Mouse (Mus musculus) thymus, adult 2 months (tissue): ENCODE results near the gene Rrp9. TPM values are rescaled to one million over a fixed set of nuclear protein-coding genes. Genes with fewer than 3 reads are reported as not detected.

ENCODE experiments used
- DNase-seq: peaks from one replicate; pipeline ENCODE4 v3.0.0; 2021
- H3K27ac ChIP-seq: fragments of 200-500 bp; 2 replicates; pipeline ENCODE4 v1.5.1; 2012; ENCODE audit warnings: low read length, control low read depth; ENCODE audit not compliant: control insufficient read depth, insufficient read depth
- H3K27me3 ChIP-seq: fragments of 200-500 bp; 2 replicates; pipeline ENCODE4 v1.6.1; 2012; ENCODE audit warnings: mild to moderate bottlenecking, low read length, moderate library complexity, mixed read lengths; ENCODE audit not compliant: control insufficient read depth, insufficient read depth
- H3K36me3 ChIP-seq: fragments of 200-500 bp; 2 replicates; pipeline ENCODE4 v1.6.1; 2012; ENCODE audit warnings: mild to moderate bottlenecking, low read length, moderate library complexity; ENCODE audit not compliant: control insufficient read depth, insufficient read depth
- H3K4me1 ChIP-seq: fragments of 200-500 bp; replicated peaks from 2 replicates; pipeline ENCODE4 v1.6.1; 2012; ENCODE audit warnings: low read length; ENCODE audit not compliant: control insufficient read depth, insufficient read depth
- H3K4me3 ChIP-seq: fragments of 200-500 bp; 2 replicates; pipeline ENCODE4 v1.5.1; 2012; ENCODE audit warnings: mild to moderate bottlenecking, low read length, control low read depth, moderate library complexity; ENCODE audit not compliant: control insufficient read depth, insufficient read depth
- CTCF ChIP-seq: fragments of 200-500 bp; IDR thresholded peaks from 2 replicates; pipeline ENCODE4 v1.5.1; 2012; ENCODE audit warnings: mild to moderate bottlenecking, control low read depth, low read length, moderate library complexity, borderline replicate concordance; ENCODE audit not compliant: control insufficient read depth, poor library complexity, insufficient read depth; ENCODE audit errors: extremely low read depth
- POLR2A ChIP-seq: fragments of 200-500 bp; IDR thresholded peaks from 2 replicates; pipeline ENCODE4 v1.6.1; 2012; ENCODE audit warnings: mild to moderate bottlenecking, low read length, control low read depth, moderate library complexity; ENCODE audit not compliant: control insufficient read depth, poor library complexity, insufficient read depth; ENCODE audit errors: extremely low read depth
- WGBS: fragments of 180-500 bp; shearing (Covaris S2); methylation state at CpG from one replicate; pipeline ENCODE4 v1.1.7; 2018; 5-methylcytosine and 5-hydroxymethylcytosine counted together
- polyA plus RNA-seq: library from polyadenylated mRNA; depleted of rRNA; stranded (reverse); fragments of >200 nt; gene quantifications from 2 replicates; pipeline ENCODE4 v1.2.3, GENCODE M21; 2012; rRNA removed

Gene Rrp9
- polyA plus RNA-seq, 1 experiment, result 58.8 TPM

GRCm38 (mm10) chr9:106519433-106519832, 43.7 kb downstream of the Rrp9 start:
- TF ChIP-seq CTCF (no peak), POLR2A (no peak)
- no peak overlapping the region for H3K4me3 ChIP-seq
- no peak for DNase-seq
- H3K36me3 ChIP-seq, result no peaks in the 10 kb centered on the region
- no peaks in the 10 kb centered on the region for H3K4me1 ChIP-seq
- no peak overlapping the region for H3K27ac ChIP-seq
- WGBS, result 75% methylated on average over 2 of the region's 2 CpGs
- H3K27me3 ChIP-seq, result no peaks in the 10 kb centered on the region

DNA sequence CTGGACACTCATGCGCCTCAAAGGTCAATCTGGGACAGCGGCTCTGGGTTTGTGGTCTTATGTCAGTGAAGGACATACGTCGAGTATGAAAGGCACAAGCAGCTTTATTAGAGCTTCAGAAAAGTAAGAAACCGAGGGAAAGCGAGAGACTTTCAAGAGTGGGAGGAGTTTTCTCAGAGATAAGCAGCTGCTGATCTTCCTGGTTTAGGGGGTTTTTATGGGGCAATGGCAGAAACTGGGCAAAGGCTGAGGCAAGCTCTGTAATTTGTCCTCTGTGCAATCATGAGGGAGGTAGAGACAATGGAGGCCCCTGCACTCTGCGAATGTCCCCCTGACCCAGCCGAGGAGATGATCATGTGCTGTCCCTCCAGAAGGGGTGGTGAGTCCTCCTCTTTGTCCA, 44.1 kb downstream of the Rrp9 start:
- DNase-seq, result no peak
- Histone ChIP-seq H3K27ac (no peak overlapping the region), H3K27me3 (no peaks in the 10 kb centered on the region), H3K4me3 (no peak overlapping the region), H3K36me3 (no peaks in the 10 kb centered on the region), H3K4me1 (no peaks in the 10 kb centered on the region)
- TF ChIP-seq POLR2A (no peak), CTCF (no peak)
- WGBS, result 75% methylated on average over 8 of the region's 8 CpGs

DNA sequence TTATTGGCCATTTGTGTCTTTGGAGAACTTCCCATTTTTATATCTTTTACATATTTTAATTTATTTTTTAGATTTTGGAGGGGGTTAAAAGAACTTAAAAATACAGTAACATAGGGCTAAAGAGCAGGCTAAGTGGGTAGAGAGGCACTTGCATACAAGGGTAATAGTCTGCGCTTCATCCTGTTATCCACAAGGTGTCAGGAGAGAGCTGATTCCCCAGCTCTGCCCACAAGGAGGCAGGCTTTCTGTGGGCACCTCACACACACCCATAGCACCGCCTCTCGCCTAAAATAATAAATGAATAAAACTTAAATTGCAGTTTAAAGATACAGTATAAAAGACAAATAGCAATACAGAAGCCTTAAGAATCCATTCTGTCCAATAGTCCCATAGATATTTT, 56.1 kb downstream of the Rrp9 start:
- no peaks in the 10 kb centered on the region for H3K36me3 ChIP-seq
- 22% methylated on average over 3 of the region's 3 CpGs for WGBS
- TF ChIP-seq CTCF, result peak; percentile 74; the same call in 1 of the 2 replicates
- TF ChIP-seq POLR2A, result no peak
- no peaks in the 10 kb centered on the region for H3K27me3 ChIP-seq
- H3K4me1 ChIP-seq, result no peaks in the 10 kb centered on the region
- H3K4me3 ChIP-seq, result no peak overlapping the region
- peak; percentile 17 for DNase-seq
- no peak overlapping the region for H3K27ac ChIP-seq

DNA sequence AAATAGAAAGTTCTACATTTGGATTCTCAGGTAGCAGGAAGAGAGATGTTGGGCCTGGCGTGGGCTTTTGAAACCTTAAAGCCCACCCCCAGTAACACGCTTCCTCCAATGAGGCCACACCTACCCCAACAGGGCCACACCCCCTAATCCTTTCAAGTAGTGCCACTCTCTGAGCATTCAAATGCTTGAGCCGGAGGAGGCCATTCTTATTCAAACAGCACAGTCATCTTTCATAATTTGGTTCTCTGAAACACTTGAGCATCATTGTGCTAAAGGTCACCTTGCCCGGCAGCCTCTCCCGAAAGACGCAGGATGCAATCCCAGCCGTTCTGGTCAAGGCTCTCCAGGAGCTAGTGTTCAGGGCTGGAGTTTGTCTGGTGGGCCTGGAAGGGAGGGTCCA, 58.5 kb downstream of the Rrp9 start:
- no peaks in the 10 kb centered on the region for H3K27me3 ChIP-seq
- no peak for TF ChIP-seq CTCF
- no peak for TF ChIP-seq POLR2A
- 98% methylated on average over 7 of the region's 7 CpGs for WGBS

GRCm38 (mm10) chr9:106534975-106535374, 59.2 kb downstream of the Rrp9 start:
- H3K4me1 ChIP-seq, result no peaks in the 10 kb centered on the region
- H3K4me3 ChIP-seq, result no peak overlapping the region
- no peaks in the 10 kb centered on the region for H3K27me3 ChIP-seq
- TF ChIP-seq CTCF (no peak), POLR2A (no peak)
- H3K36me3 ChIP-seq, result no peaks in the 10 kb centered on the region
- DNase-seq, result no peak
- 96% methylated on average over 11 of the region's 11 CpGs for WGBS
- H3K27ac ChIP-seq, result no peak overlapping the region

More for the DNA sequence above, 58.5 kb downstream of the Rrp9 start:
- no peak overlapping the region for H3K27ac ChIP-seq
- H3K4me3 ChIP-seq, result no peak overlapping the region
- H3K4me1 ChIP-seq, result no peaks in the 10 kb centered on the region
- H3K36me3 ChIP-seq, result no peaks in the 10 kb centered on the region
- no peak for DNase-seq

Other genes starting within 250 kb of the Rrp9 start
- 87.5 and 94.8 TPM in 2 replicates for gene Alas1, start 227.3 kb upstream of the Rrp9 start, polyA plus RNA-seq
- 30.2 and 42.2 TPM in 2 replicates for gene Poc1a, start 194.9 kb upstream of the Rrp9 start, polyA plus RNA-seq
- 75.3 and 86.0 TPM in 2 replicates for gene Dusp7, start 107.3 kb upstream of the Rrp9 start, polyA plus RNA-seq
- gene Rpl29, start 46.5 kb upstream of the Rrp9 start, polyA plus RNA-seq, result 524 and 548 TPM in 2 replicates
- gene Acy1, start 37.6 kb upstream of the Rrp9 start, polyA plus RNA-seq, result 11.0 and 12.5 TPM in 2 replicates
- 21.6 and 29.3 TPM in 2 replicates for gene Abhd14b, start 28.5 kb upstream of the Rrp9 start, polyA plus RNA-seq
- gene Abhd14a, start 28.3 kb upstream of the Rrp9 start, polyA plus RNA-seq, result 18.1 and 19.8 TPM in 2 replicates
- 45.1 and 59.9 TPM in 2 replicates for gene Pcbp4, start 22.7 kb upstream of the Rrp9 start, polyA plus RNA-seq
- gene Gpr62, start 10.0 kb upstream of the Rrp9 start, polyA plus RNA-seq, result 0.31 and 0.47 TPM in 2 replicates
- 57.4 and 69.5 TPM in 2 replicates for gene Parp3, start 986 bp downstream of the Rrp9 start, polyA plus RNA-seq
- gene Iqcf1, start 24.0 kb downstream of the Rrp9 start, polyA plus RNA-seq, result not detected in 2 replicates
- gene Iqcf5, start 38.6 kb downstream of the Rrp9 start, polyA plus RNA-seq, result not detected in 2 replicates
- 0.18 TPM in 1 of 2 replicates, not detected in the other for gene Iqcf3, start 85.7 kb downstream of the Rrp9 start, polyA plus RNA-seq
- gene Iqcf4, start 95.0 kb downstream of the Rrp9 start, polyA plus RNA-seq, result 0.19 TPM in 1 of 2 replicates, not detected in the other
- not detected in 2 replicates for gene Iqcf6, start 150.6 kb downstream of the Rrp9 start, polyA plus RNA-seq
- 0.19 and 0.34 TPM in 2 replicates for gene Grm2, start 180.1 kb downstream of the Rrp9 start, polyA plus RNA-seq
- 91.8 and 104 TPM in 2 replicates for gene Tex264, start 210.0 kb downstream of the Rrp9 start, polyA plus RNA-seq